Mouse (Mus musculus) ES-E14 (cell line): ENCODE measurements at regions not wholly inside any gene's neighbourhood (a gene's known extent, or its start where the extent isn't known, plus 50 kb on each side); places are given as distances from the start of the nearest gene placed in this dataset.

ENCODE experiments used
- CHD2 ChIP-seq: IDR thresholded peaks from 2 replicates; pipeline ENCODE4 v1.6.1; 2014; ENCODE audit warnings: mild to moderate bottlenecking, low read depth, low read length, inconsistent platforms
- HCFC1 ChIP-seq: IDR thresholded peaks from 2 replicates; pipeline ENCODE4 v1.6.1; 2012; ENCODE audit warnings: low read length, inconsistent platforms, borderline replicate concordance; ENCODE audit not compliant: insufficient read depth
- MAFK ChIP-seq: IDR thresholded peaks from 2 replicates; pipeline ENCODE4 v1.6.1; 2014; ENCODE audit warnings: mild to moderate bottlenecking, low read depth, low read length, inconsistent platforms; ENCODE audit not compliant: insufficient read depth
- ZC3H11A ChIP-seq: IDR thresholded peaks from 2 replicates; pipeline ENCODE4 v1.6.1; 2012; ENCODE audit warnings: low read depth, mild to moderate bottlenecking, inconsistent platforms, low read length, borderline replicate concordance
- ZNF384 ChIP-seq: IDR thresholded peaks from 2 replicates; pipeline ENCODE4 v1.6.1; 2012; ENCODE audit warnings: low read depth, low read length, inconsistent platforms

- TF ChIP-seq MAFK (no peak), HCFC1 (no peak), ZNF384 (no peak), CHD2 (no peak), ZC3H11A (no peak)
These were observed 272.8 kb downstream of the Fam49a start for GRCm38 (mm10) chr12:12534779-12535178.
